Mouse (Mus musculus): Measurements from ENCODE around the gene Ugcg.

Gene Ugcg

GRCm38 (mm10) chr4:59231266-59232055 lies 42.4 kb downstream of the Ugcg start:
- DNase-seq, result no peak

- DNase-seq, result no peak
Measured at GRCm38 (mm10) chr4:59234014-59234413, 45.0 kb downstream of the Ugcg start.

- DNase-seq, result no peak
Measured at GRCm38 (mm10) chr4:59234451-59235216, 45.6 kb downstream of the Ugcg start.

- DNase-seq, result no peak
Measured at GRCm38 (mm10) chr4:59236362-59236761, 47.3 kb downstream of the Ugcg start.

- DNase-seq, result peak; percentile 82
Measured at GRCm38 (mm10) chr4:59238641-59239311, 49.7 kb downstream of the Ugcg start.

GRCm38 (mm10) chr4:59239312-59239728 lies 50.3 kb downstream of the Ugcg start:
- no peak for DNase-seq

GRCm38 (mm10) chr4:59240160-59240559 lies 51.1 kb downstream of the Ugcg start:
- DNase-seq, result no peak

GRCm38 (mm10) chr4:59241096-59241495 lies 52.0 kb downstream of the Ugcg start:
- no peak for DNase-seq

GRCm38 (mm10) chr4:59242221-59242620 lies 53.2 kb downstream of the Ugcg start:
- no peak for DNase-seq

- no peak for DNase-seq
Measured at GRCm38 (mm10) chr4:59243802-59244493, 54.9 kb downstream of the Ugcg start.

GRCm38 (mm10) chr4:59244791-59245555 lies 55.9 kb downstream of the Ugcg start:
- DNase-seq, result no peak

- no peak for DNase-seq
Measured at GRCm38 (mm10) chr4:59245776-59246175, 56.7 kb downstream of the Ugcg start.

GRCm38 (mm10) chr4:59247545-59247944 lies 58.5 kb downstream of the Ugcg start:
- no peak for DNase-seq

- no peak for DNase-seq
Measured at GRCm38 (mm10) chr4:59248035-59248434, 59.0 kb downstream of the Ugcg start.

- DNase-seq, result no peak
Measured at GRCm38 (mm10) chr4:59252386-59253054, 63.5 kb downstream of the Ugcg start.

GRCm38 (mm10) chr4:59253055-59253434 lies 64.0 kb downstream of the Ugcg start:
- no peak for DNase-seq

GRCm38 (mm10) chr4:59254397-59254796 lies 65.3 kb downstream of the Ugcg start:
- DNase-seq, result peak; percentile 27

- no peak for DNase-seq
Measured at GRCm38 (mm10) chr4:59255988-59256387, 66.9 kb downstream of the Ugcg start.

GRCm38 (mm10) chr4:59257866-59258265 lies 68.8 kb downstream of the Ugcg start:
- DNase-seq, result no peak

GRCm38 (mm10) chr4:59258771-59259170 lies 69.7 kb downstream of the Ugcg start:
- DNase-seq, result no peak

GRCm38 (mm10) chr4:59259806-59260205 lies 70.7 kb downstream of the Ugcg start:
- DNase-seq, result no peak
